Mouse (Mus musculus) cerebellum, postnatal 14 days (tissue): ENCODE data around the gene Plekhs1.
A peak's percentile ranks its signal among the peaks of the same experiment; 100 is the strongest.

Experiments used
- DNase-seq, 2 experiments: peaks; one replicate each; pipeline ENCODE4 v3.0.0; 2021; ENCODE audit warnings: mixed read lengths in 2 of 2

Gene Plekhs1

GRCm38 (mm10) chr19:56461522-56462101, at the start of gene Plekhs1:
Gene Plekhs1 (plus strand): TSS chr19:56461640.
- DNase-seq: peak; percentile 22 to 46

- DNase-seq: no peak
Observed at GRCm38 (mm10) chr19:56418404-56418803, 43.0 kb upstream of the Plekhs1 start.

GRCm38 (mm10) chr19:56419452-56419851, 42.0 kb upstream of the Plekhs1 start:
- DNase-seq: no peak

GRCm38 (mm10) chr19:56420345-56420744, 41.1 kb upstream of the Plekhs1 start:
- no peak for DNase-seq

GRCm38 (mm10) chr19:56422476-56423338, 38.7 kb upstream of the Plekhs1 start:
- DNase-seq: peak; percentile 95 to 97

- DNase-seq: no peak
Observed at GRCm38 (mm10) chr19:56423370-56423769, 38.1 kb upstream of the Plekhs1 start.

- DNase-seq: no peak
Observed at GRCm38 (mm10) chr19:56424606-56425395, 36.6 kb upstream of the Plekhs1 start.

GRCm38 (mm10) chr19:56425492-56425891, 35.9 kb upstream of the Plekhs1 start:
- DNase-seq: no peak

GRCm38 (mm10) chr19:56430369-56430768, 31.1 kb upstream of the Plekhs1 start:
- no peak for DNase-seq

- no peak for DNase-seq
Observed at GRCm38 (mm10) chr19:56432706-56433105, 28.7 kb upstream of the Plekhs1 start.

GRCm38 (mm10) chr19:56433581-56433980, 27.9 kb upstream of the Plekhs1 start:
- DNase-seq: no peak

- peak; percentile 57 to 62 for DNase-seq
Observed at GRCm38 (mm10) chr19:56436380-56436779, 25.1 kb upstream of the Plekhs1 start.

- DNase-seq: no peak
Observed at GRCm38 (mm10) chr19:56438357-56439071, 22.9 kb upstream of the Plekhs1 start.

GRCm38 (mm10) chr19:56439072-56439434, 22.4 kb upstream of the Plekhs1 start:
- DNase-seq: no peak

GRCm38 (mm10) chr19:56443445-56443844, 18.0 kb upstream of the Plekhs1 start:
- DNase-seq: no peak

- no peak for DNase-seq
Observed at GRCm38 (mm10) chr19:56448784-56449183, 12.7 kb upstream of the Plekhs1 start.

GRCm38 (mm10) chr19:56449537-56449936, 11.9 kb upstream of the Plekhs1 start:
- DNase-seq: no peak

GRCm38 (mm10) chr19:56450892-56451291, 10.5 kb upstream of the Plekhs1 start:
- no peak for DNase-seq

GRCm38 (mm10) chr19:56451867-56452266, 9.6 kb upstream of the Plekhs1 start:
- no peak for DNase-seq

GRCm38 (mm10) chr19:56452421-56452820, 9.0 kb upstream of the Plekhs1 start:
- no peak for DNase-seq

- DNase-seq: no peak
Observed at GRCm38 (mm10) chr19:56454862-56455261, 6.6 kb upstream of the Plekhs1 start.

GRCm38 (mm10) chr19:56455369-56455768, 6.1 kb upstream of the Plekhs1 start:
- peak; percentile 63 to 84 for DNase-seq

- peak in 1 of 2 experiments; percentile 24 for DNase-seq
Observed at GRCm38 (mm10) chr19:56457569-56457968, 3.9 kb upstream of the Plekhs1 start.
